Mouse (Mus musculus): ENCODE measurements around the gene Necap2. TPM values are rescaled to one million over a fixed set of nuclear protein-coding genes. Genes with fewer than 3 reads are reported as not detected.

Gene Necap2
- polyA plus RNA-seq, 1 experiment from 2014 or later, result 44.9 TPM

DNA sequence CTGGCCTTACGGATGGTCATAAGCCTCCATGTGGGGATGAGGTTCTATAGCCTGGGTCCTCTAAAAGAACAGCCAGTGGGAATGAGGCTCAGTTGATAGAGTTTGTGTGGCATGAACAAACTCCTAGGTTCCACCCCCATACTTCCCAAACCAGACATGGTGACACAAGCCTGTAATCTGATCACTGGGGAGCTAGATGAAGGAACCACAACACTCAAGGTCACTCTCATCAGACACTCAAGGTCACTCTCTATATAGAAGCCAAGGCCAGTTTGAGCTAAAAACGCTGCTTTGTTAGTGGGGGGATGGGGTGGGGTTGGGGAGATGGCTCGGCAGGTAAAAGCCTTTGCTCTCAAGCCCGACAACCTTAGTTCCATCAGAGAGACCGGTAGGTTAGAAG is 21.8 kb upstream of the Necap2 start:
- Histone ChIP-seq H3K4me1 (0 out of 2 replicates have a peak, but pooled peaks cover 3% of the 10 kb centered on the region), H3K27ac (no peak overlapping the region), H3K9ac (no peak overlapping the region), H3K9me3 (replicated peaks) (no peaks in the 10 kb centered on the region), H3K4me3 (no peak overlapping the region), H3K4me2 (no peak overlapping the region), H3K27me3 (no peaks in the 10 kb centered on the region), H3K36me3 (ENCODE audit: poor library complexity, severe bottlenecking) (no peaks in the 10 kb centered on the region)
- no peak for ATAC-seq
- WGBS, result 79% methylated on average over 5 of the region's 5 CpGs

DNA sequence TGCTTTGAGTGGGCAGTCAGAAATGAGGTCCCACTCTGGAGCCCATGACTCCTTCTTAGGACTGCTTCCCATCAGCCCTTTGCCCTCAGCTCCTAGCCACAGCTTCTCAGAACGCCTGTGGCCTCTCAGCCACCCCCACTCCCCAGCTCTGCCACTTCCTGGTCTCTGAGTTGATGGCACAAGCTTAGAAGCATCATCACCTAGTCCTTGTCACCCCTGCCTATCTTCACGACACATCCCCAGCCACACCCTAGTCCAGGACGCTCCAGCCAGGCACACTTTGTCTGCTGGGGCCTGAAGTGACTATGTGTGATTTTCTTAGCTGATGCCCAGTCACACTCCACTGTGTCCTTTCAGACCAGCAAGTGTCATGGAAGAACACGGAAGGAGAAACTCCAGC is 20.8 kb upstream of the Necap2 start:
- Histone ChIP-seq H3K4me2 (no peak overlapping the region), H3K9ac (no peak overlapping the region), H3K36me3 (ENCODE audit: poor library complexity, severe bottlenecking) (no peaks in the 10 kb centered on the region), H3K27me3 (no peaks in the 10 kb centered on the region), H3K4me3 (no peak overlapping the region), H3K27ac (no peak overlapping the region), H3K4me1 (0 out of 2 replicates have a peak, but pooled peaks cover 3% of the 10 kb centered on the region), H3K9me3 (replicated peaks) (no peaks in the 10 kb centered on the region)
- WGBS, result 83% methylated on average over 4 of the region's 4 CpGs
- ATAC-seq, result no peak

DNA sequence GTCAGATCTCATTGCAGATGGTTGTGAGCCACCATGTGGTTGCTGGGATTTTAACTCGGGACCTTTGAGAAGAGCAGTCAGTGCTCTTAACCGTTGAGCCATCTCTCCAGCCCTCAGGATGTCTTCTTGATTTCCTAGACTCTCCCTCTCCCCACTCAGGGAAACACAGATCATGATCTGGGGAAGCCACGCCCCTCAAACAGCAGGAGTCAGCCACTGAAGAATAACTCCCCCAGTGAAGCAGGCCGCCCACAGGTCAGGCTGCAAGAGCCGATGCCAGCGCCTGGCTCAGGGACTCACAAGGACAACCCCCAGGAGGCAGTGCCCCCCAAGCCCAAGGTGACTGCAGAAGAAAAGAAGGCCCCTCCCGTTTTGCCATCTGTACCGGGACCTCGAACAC is 18.6 kb upstream of the Necap2 start:
- no peak for ATAC-seq

GRCm38 (mm10) chr4:141095016-141095415 is 16.9 kb upstream of the Necap2 start:
- H3K36me3 ChIP-seq (ENCODE audit: poor library complexity, severe bottlenecking), result no peaks in the 10 kb centered on the region
- no peak overlapping the region for H3K9ac ChIP-seq
- H3K4me1 ChIP-seq, result 0 out of 2 replicates have a peak, but pooled peaks cover 3% of the 10 kb centered on the region
- no peaks in the 10 kb centered on the region for H3K27me3 ChIP-seq
- H3K4me2 ChIP-seq, result no peak overlapping the region
- H3K27ac ChIP-seq, result no peak overlapping the region
- 81% methylated on average over 10 of the region's 10 CpGs for WGBS
- ATAC-seq, result no peak
- H3K4me3 ChIP-seq, result no peak overlapping the region
- H3K9me3 ChIP-seq (replicated peaks), result no peaks in the 10 kb centered on the region

More for the DNA sequence above, 18.6 kb upstream of the Necap2 start:
- no peaks in the 10 kb centered on the region for H3K27me3 ChIP-seq
- no peak overlapping the region for H3K27ac ChIP-seq
- no peaks in the 10 kb centered on the region for H3K36me3 ChIP-seq (ENCODE audit: poor library complexity, severe bottlenecking)
- no peak overlapping the region for H3K9ac ChIP-seq
- WGBS, result 16% methylated on average over 9 of the region's 9 CpGs
- H3K4me3 ChIP-seq, result no peak overlapping the region
- H3K9me3 ChIP-seq (replicated peaks), result no peaks in the 10 kb centered on the region
- H3K4me1 ChIP-seq, result 0 out of 2 replicates have a peak, but pooled peaks cover 3% of the 10 kb centered on the region
- no peak overlapping the region for H3K4me2 ChIP-seq

DNA sequence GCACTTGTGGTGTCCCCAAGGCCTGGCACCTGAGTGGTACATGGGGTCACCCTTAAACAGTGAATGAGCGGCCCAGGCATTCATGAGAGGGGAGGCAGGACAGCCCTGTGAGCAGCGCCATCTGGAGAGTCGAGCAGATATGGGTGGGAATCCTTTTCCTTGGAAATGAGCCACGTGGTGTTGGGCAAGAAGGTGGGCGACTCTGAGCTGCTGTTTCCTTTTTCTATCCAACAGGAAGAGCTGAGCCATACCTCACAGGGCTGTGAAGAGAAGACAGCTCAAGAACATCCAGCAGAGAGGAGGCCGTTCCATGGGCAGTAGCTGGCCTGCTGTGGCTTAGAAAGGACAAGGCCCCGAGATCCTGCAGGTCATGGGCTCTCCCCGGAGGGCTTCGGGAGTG is 10.6 kb upstream of the Necap2 start:
- no peaks in the 10 kb centered on the region for H3K27me3 ChIP-seq
- H3K9me3 ChIP-seq (replicated peaks), result no peaks in the 10 kb centered on the region
- H3K4me1 ChIP-seq, result no peaks in the 10 kb centered on the region
- WGBS, result 74% methylated on average over 9 of the region's 9 CpGs
- H3K9ac ChIP-seq, result no peak overlapping the region
- H3K4me2 ChIP-seq, result no peak overlapping the region
- H3K36me3 ChIP-seq (ENCODE audit: poor library complexity, severe bottlenecking), result no peaks in the 10 kb centered on the region
- ATAC-seq, result no peak
- no peak overlapping the region for H3K27ac ChIP-seq
- no peak overlapping the region for H3K4me3 ChIP-seq

- ATAC-seq, result no peak
- WGBS, result 75% methylated on average over 6 of the region's 6 CpGs
- Histone ChIP-seq H3K4me3 (no peak within 1 kb of the TSS), H3K9ac (0 out of 2 replicates have a peak within 1 kb of the TSS, but pooled peaks have one; percentile 1), H3K36me3 (ENCODE audit: poor library complexity, severe bottlenecking) (no peaks in the 10 kb centered on the region), H3K9me3 (replicated peaks) (no peaks in the 10 kb centered on the region), H3K4me1 (no peaks in the 10 kb centered on the region), H3K4me2 (no peak within 1 kb of the TSS), H3K27ac (no peak within 1 kb of the TSS), H3K27me3 (no peaks in the 10 kb centered on the region)
These were observed 9.9 kb upstream of the Necap2 start, which contains the start of gene Spata21 for GRCm38 (mm10) chr4:141088033-141088432. Gene Spata21 (plus strand): TSS chr4:141088333.

DNA sequence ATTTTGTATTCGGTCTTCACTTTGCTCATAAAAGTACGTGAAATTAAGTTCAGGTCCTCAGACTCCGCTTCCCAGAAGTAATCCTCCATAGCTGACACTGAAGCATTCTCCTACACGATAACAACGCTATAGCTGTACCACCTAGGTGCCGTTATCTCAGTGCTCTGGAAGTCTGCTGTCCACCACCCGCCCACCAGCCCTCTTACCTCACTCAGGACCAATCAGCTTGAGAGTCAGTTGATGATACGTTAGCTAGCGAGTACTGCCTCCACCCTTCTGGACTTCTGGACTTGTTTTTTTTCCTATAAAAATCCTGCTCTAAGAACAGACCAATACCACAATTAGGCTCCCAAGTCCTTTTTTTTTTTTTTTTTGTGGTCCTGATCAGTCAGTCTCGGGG is 8.7 kb upstream of the Necap2 start:
- Histone ChIP-seq H3K9me3 (replicated peaks) (no peaks in the 10 kb centered on the region), H3K27ac (no peak overlapping the region), H3K4me3 (no peak overlapping the region), H3K4me1 (no peaks in the 10 kb centered on the region), H3K36me3 (ENCODE audit: poor library complexity, severe bottlenecking) (no peaks in the 10 kb centered on the region), H3K4me2 (no peak overlapping the region), H3K27me3 (no peaks in the 10 kb centered on the region), H3K9ac (no peak overlapping the region)
- WGBS, result 77% methylated on average over 10 of the region's 10 CpGs
- ATAC-seq, result no peak

DNA sequence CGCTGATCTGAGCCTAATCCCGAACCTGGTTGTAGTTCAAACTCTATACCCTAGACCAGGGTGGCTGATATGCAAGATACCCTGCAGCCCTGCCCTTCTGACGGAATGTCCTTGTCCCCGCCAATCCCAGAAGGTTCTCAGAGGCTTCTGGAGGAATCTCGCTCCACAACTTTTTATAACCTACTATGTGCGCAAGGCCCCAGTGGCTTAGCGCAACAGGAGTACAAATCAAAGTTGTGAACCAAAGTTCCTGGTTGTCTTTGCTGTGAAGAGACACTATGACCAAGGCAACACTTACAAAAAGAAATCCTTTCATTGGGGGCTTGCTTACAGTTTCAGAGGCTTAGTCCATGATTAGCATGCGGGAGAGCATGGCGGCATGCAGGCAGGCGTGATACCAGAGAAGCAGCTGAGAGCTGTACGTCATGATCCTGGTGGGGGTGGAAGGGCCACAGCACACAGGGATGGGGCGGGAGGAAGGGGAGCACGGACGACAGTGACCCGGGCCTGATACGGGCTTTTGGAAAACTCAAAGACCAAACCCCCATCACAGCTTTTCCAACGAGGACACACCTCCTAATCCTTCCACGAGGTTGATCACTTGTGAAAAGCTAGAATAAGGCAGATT is 467 bp upstream of the Necap2 start:
- no peak overlapping the region for H3K9ac ChIP-seq
- H3K27ac ChIP-seq, result no peak overlapping the region
- H3K9me3 ChIP-seq (replicated peaks), result no peaks in the 10 kb centered on the region
- H3K4me2 ChIP-seq, result 0 out of 2 replicates have a peak overlapping the region, but pooled peaks have one; percentile 88
- 72% methylated on average over 18 of the region's 18 CpGs for WGBS
- peaks cover 13% of the 10 kb centered on the region for H3K36me3 ChIP-seq (ENCODE audit: poor library complexity, severe bottlenecking)
- H3K27me3 ChIP-seq, result no peaks in the 10 kb centered on the region
- peaks cover 21% of the 10 kb centered on the region for H3K4me1 ChIP-seq
- peak; percentile 41 for ATAC-seq
- H3K4me3 ChIP-seq, result peak overlapping the region; percentile 94

GRCm38 (mm10) chr4:141076761-141077506 is 1.2 kb downstream of the Necap2 start:
- 85% methylated on average over 17 of the region's 17 CpGs for WGBS
- no peak for ATAC-seq
- peak overlapping the region; percentile 88 for H3K4me2 ChIP-seq
- peak overlapping the region; percentile 90 for H3K9ac ChIP-seq
- no peaks in the 10 kb centered on the region for H3K9me3 ChIP-seq (replicated peaks)
- peaks cover 23% of the 10 kb centered on the region for H3K4me1 ChIP-seq
- H3K27ac ChIP-seq, result no peak overlapping the region
- peak overlapping the region; percentile 94 for H3K4me3 ChIP-seq
- no peaks in the 10 kb centered on the region for H3K27me3 ChIP-seq
- H3K36me3 ChIP-seq (ENCODE audit: poor library complexity, severe bottlenecking), result peaks cover 29% of the 10 kb centered on the region

GRCm38 (mm10) chr4:141074109-141074508 is 4.0 kb downstream of the Necap2 start:
- no peak for ATAC-seq
- peaks cover 56% of the 10 kb centered on the region for H3K36me3 ChIP-seq (ENCODE audit: poor library complexity, severe bottlenecking)
- peaks cover 23% of the 10 kb centered on the region for H3K4me1 ChIP-seq
- no peaks in the 10 kb centered on the region for H3K27me3 ChIP-seq
- H3K4me2 ChIP-seq, result no peak overlapping the region
- H3K9me3 ChIP-seq (replicated peaks), result no peaks in the 10 kb centered on the region
- no peak overlapping the region for H3K27ac ChIP-seq
- H3K9ac ChIP-seq, result no peak overlapping the region
- no peak overlapping the region for H3K4me3 ChIP-seq
- 95% methylated on average over 4 of the region's 4 CpGs for WGBS

DNA sequence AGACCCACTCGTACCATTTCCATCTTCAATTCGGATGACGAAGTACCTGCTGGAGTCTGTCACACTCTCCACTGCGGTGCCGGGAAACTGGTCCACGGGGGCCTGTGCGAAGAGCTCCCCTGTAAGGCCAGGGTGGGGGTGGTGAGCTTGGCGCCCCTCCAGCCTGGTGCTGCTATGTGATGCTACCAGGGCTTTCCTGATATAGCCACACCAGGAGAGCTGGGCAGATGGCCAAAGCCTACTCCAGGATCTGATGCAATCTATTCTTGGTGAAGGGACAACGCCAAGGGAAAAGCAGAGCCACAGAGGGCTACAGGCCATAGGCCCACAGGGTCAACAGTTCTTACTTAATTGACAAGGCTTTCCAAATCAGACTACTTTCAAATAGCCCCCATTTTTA is 4.5 kb downstream of the Necap2 start:
- ATAC-seq, result no peak
- H3K27ac ChIP-seq, result no peak overlapping the region
- H3K36me3 ChIP-seq (ENCODE audit: poor library complexity, severe bottlenecking), result peaks cover 61% of the 10 kb centered on the region
- H3K4me1 ChIP-seq, result peaks cover 23% of the 10 kb centered on the region
- H3K9me3 ChIP-seq (replicated peaks), result no peaks in the 10 kb centered on the region
- H3K4me2 ChIP-seq, result no peak overlapping the region
- WGBS, result 85% methylated on average over 9 of the region's 9 CpGs
- H3K4me3 ChIP-seq, result no peak overlapping the region
- no peaks in the 10 kb centered on the region for H3K27me3 ChIP-seq
- H3K9ac ChIP-seq, result no peak overlapping the region

DNA sequence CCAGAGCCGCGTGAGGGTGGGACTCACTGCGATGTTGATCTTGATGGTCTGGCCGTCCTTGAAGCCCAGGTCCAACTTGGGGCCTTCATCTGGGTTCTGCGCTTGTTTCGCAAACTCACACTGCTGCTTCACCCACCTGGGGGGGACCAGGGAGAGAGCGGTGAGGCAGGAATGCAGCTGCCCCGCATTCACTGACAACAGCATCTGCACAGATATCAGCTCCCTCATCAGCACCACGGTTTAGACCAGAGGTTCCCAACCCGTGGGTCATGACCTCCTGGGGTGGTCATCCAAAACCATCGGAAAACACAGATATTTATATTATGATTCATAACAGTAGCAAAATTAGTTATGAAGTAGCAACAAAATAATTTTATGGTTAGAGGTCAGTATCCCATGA is 5.7 kb downstream of the Necap2 start:
- Histone ChIP-seq H3K9ac (no peak overlapping the region), H3K36me3 (ENCODE audit: poor library complexity, severe bottlenecking) (peaks cover 72% of the 10 kb centered on the region), H3K9me3 (replicated peaks) (no peaks in the 10 kb centered on the region), H3K27ac (no peak overlapping the region), H3K4me3 (no peak overlapping the region), H3K4me2 (no peak overlapping the region), H3K27me3 (no peaks in the 10 kb centered on the region), H3K4me1 (peaks cover 21% of the 10 kb centered on the region)
- no peak for ATAC-seq
- 94% methylated on average over 11 of the region's 11 CpGs for WGBS

All from forebrain, embryonic 13.5 days (tissue).